Mouse (Mus musculus) frontal cortex, postnatal 36 days (tissue): ENCODE measurements at regions not wholly inside any gene's neighbourhood (a gene's known extent, or its start where the extent isn't known, plus 50 kb on each side); places are given as distances from the start of the nearest gene placed in this dataset.

ENCODE experiments used
- DNase-seq, 2 experiments: peaks; one replicate each; pipeline ENCODE4 v3.0.0; 2022; ENCODE audit warnings: low spot score in 2 of 2

DNA sequence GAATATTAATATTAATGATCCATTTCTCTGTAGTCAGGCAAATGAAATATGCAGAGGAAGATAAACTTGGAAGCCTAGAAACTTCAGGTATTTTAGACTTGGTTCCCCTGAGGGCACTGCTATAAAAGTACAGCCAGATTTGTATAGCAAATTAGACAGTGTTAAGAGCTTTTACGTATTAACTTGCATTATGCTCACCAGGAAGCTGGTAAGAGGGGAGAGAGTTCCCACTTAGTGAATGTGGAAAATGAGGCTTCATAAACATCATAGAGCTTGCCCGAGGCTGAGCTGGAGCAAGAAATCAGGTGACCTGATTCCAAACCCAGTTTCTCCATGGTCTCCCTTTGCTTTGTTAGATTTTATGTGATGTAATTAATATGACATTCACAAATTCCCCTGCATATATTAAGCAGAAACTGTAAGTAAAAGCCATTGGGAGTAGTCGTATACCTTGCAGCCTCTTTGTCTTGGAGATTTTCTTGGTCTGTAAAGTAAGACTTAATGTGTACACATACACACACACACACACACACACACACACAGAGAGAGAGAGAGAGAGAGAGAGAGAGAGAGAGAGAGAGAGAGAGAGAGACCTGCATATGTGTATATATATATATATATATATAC is 718.9 kb upstream of the Isx start:
- no peak for DNase-seq

DNA sequence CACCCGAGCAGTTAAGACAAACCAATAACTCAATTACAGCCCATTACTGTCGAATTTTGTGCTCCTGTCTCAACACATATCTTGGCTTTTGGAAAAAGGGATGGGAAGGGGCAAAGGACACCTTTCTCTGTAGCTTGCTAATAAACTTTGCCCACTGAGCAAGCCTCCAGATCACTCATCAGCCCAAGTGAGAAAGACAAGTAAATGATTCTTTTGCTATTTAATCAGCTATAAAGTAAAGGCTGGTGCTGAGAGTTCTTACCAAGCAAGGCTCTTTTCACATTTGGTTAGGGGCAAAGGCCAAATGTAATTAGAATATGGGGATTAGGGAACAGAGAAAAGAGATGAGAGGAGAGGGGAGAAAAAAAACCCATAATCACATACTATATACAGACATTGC is 703.4 kb upstream of the Isx start:
- no peak for DNase-seq

DNA sequence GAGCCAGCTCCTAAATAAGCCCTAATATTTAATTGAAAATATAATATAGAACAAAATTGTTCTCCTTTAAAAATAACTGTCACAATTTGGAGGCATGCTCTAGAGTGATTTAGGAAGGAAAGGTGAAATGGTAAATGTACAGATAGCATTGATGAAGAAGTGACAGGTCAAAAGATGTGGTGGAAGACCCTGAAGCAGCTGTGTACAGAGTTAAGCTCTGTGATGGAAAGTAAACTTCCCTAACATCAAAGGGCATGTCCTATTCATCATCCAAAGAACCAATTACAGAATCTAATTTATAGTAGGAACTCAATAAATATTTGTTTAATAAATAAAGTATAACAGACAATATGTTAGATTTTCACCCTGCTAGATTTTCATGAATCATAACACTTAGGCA is 702.3 kb upstream of the Isx start:
- no peak for DNase-seq

DNA sequence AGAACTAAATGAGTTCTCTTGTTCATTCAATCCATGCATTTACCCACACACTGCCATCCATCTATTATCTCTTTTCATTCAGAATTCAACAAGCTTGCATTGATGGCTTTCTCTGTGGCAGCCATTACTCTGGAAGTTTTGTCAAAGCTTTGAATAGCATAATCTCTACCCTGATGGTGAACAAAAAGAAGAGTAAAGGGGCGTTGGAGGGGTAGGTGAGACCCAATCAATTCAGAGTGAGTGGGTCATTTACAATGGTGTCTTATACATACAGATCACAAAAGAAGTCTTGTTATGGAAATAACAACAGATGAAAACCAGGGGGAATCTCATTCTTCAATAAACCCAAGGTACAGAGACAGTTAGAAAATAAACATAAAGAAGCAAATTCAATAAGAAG is 701.9 kb upstream of the Isx start:
- no peak for DNase-seq

DNA sequence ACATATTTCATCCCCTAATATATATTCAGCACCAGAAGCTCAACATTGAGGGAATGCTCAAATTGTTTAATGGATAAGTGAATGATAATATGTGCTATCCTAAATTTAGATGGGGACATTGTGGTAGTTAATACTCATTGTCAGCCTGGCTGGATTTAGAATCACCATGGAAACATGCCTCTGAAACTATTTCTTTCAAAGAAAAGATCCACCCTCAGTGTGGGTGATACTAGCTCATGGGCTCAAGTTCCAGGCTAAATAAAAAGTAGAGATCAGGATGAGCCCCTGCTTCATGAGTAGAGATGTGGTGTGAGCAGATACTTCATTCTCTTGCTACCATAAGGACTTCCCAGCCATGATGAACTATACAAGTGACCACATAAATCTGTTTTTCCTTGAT is 668.4 kb upstream of the Isx start:
- DNase-seq: peak in 1 of 2 experiments; percentile 41

DNA sequence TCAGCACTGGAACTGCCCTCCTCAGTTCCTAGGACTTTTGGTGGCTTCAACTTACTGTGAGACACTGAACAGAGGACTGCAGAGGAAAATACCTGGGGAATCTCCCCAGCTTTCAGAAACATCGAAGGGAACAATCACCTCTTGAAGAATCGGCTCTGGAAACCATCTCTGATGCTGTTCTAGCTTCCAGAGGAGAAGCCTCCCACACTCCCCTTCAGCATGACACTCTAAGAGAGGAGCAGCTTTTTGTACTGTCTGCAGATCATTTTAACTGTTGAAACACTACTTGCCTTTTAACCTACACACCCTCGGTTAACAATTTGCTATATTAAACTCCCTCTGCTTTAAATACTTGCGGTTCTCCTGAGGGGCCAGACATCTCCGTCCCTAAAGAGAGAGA is 664.7 kb upstream of the Isx start:
- no peak for DNase-seq

DNA sequence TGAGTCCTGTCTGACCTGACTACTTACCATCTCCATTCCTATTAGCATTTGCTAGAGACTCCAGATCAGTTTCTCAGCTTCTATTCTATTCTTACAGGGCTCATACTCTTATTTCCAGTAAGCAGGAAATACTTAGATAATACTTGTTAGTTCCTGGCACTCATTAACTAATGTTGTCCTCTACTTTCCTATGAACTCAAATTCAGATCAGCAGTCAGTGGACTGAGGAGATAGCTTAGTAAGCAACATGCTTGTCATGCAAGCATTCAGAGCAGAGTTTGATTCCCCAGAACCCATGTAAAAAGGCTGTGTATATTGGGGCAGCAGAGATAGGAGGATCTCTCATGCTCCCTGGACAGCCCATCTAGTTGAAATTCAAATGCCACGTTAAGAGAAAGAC is 656.2 kb upstream of the Isx start:
- no peak for DNase-seq
